Mouse (Mus musculus) myocyte (in vitro differentiated cells): ENCODE data around the gene Rsad1. TPM values are rescaled to one million over a fixed set of nuclear protein-coding genes. Genes with fewer than 3 reads are reported as not detected.
A peak's percentile ranks its signal among the peaks of the same experiment; 100 is the strongest.

Experiments
- H3K27me3 ChIP-seq: one replicate; pipeline ENCODE4 v1.6.1; 2011; ENCODE audit not compliant: control insufficient read depth, insufficient read depth, insufficient read length
- H3K36me3 ChIP-seq: one replicate; pipeline ENCODE4 v1.6.1; 2011; ENCODE audit not compliant: control insufficient read depth, insufficient read depth
- H3K4me2 ChIP-seq: one replicate; pipeline ENCODE4 v1.6.1; 2011; ENCODE audit warnings: low read depth, control low read depth
- H3K4me3 ChIP-seq: one replicate; pipeline ENCODE4 v1.5.1; 2011; ENCODE audit warnings: mild to moderate bottlenecking, control low read depth, moderate library complexity
- H3K79me2 ChIP-seq: one replicate; pipeline ENCODE4 v1.6.1; 2011; ENCODE audit not compliant: control insufficient read depth, insufficient read depth
- H3ac ChIP-seq: one replicate; pipeline ENCODE4 v1.6.1; 2011; ENCODE audit not compliant: control insufficient read depth, insufficient read length
- CEBPB ChIP-seq: IDR thresholded peaks from 2 replicates; pipeline ENCODE4 v1.6.1; 2011; ENCODE audit warnings: mild to moderate bottlenecking, moderate library complexity; ENCODE audit not compliant: poor library complexity, insufficient read depth, severe bottlenecking
- E2F4 ChIP-seq: IDR thresholded peaks from one replicate; pipeline ENCODE4 v1.6.1; 2011; ENCODE audit warnings: mild to moderate bottlenecking, control low read depth, moderate library complexity; ENCODE audit not compliant: insufficient read depth
- MAX ChIP-seq: IDR thresholded peaks from one replicate; pipeline ENCODE4 v1.6.1; 2011; ENCODE audit warnings: low read depth, mild to moderate bottlenecking, control low read depth
- MYOD1 ChIP-seq, 3 experiments: IDR thresholded peaks; one replicate each; pipeline ENCODE4 v1.6.1; 2011; ENCODE audit warnings: control low read depth in 2 of 3, low read depth in 2 of 3, mild to moderate bottlenecking in 2 of 3, moderate library complexity in 1 of 3; ENCODE audit not compliant: insufficient read length in 2 of 3, control insufficient read depth in 1 of 3
- MYOG ChIP-seq, 3 experiments: IDR thresholded peaks; one replicate each; pipeline ENCODE4 v1.6.1; 2011; ENCODE audit warnings: control low read depth in 2 of 3, low read depth in 2 of 3, mild to moderate bottlenecking in 2 of 3; ENCODE audit not compliant: insufficient read length in 2 of 3, control insufficient read depth in 1 of 3, insufficient read depth in 1 of 3
- POLR2A ChIP-seq: IDR thresholded peaks from one replicate; pipeline ENCODE4 v1.6.1; 2011; ENCODE audit warnings: low read depth, mild to moderate bottlenecking, control low read depth, moderate library complexity; ENCODE audit not compliant: insufficient read length
- POLR2AphosphoS2 ChIP-seq: IDR thresholded peaks from one replicate; pipeline ENCODE4 v1.6.1; 2011; ENCODE audit warnings: low read depth, control low read depth; ENCODE audit not compliant: insufficient read length
- REST ChIP-seq: IDR thresholded peaks from one replicate; pipeline ENCODE4 v1.6.1; 2011; ENCODE audit warnings: mild to moderate bottlenecking, control low read depth, moderate library complexity; ENCODE audit not compliant: insufficient read depth, insufficient read length
- SRF ChIP-seq: IDR thresholded peaks from one replicate; pipeline ENCODE4 v1.6.1; 2011; ENCODE audit warnings: low read depth; ENCODE audit not compliant: control insufficient read depth, insufficient read length
- TCF12 ChIP-seq: IDR thresholded peaks from one replicate; pipeline ENCODE4 v1.6.1; 2011; ENCODE audit warnings: mild to moderate bottlenecking, control low read depth; ENCODE audit not compliant: poor library complexity, insufficient read depth, severe bottlenecking
- TCF3 ChIP-seq: IDR thresholded peaks from one replicate; pipeline ENCODE4 v1.6.1; 2011; ENCODE audit warnings: low read depth, control low read depth; ENCODE audit not compliant: insufficient read length
- USF1 ChIP-seq: IDR thresholded peaks from one replicate; pipeline ENCODE4 v1.6.1; 2011; ENCODE audit warnings: low read depth, mild to moderate bottlenecking, control low read depth, moderate library complexity
- polyA plus RNA-seq: library from polyadenylated mRNA; unstranded; fragments of >200 nt; fragmentation: generic; extraction: Trizol; gene quantifications from one replicate; pipeline ENCODE4 v1.2.1, GENCODE M21; 2012; ENCODE audit warnings: missing spikeins

Gene Rsad1
- polyA plus RNA-seq, 1 experiment: 3.7 TPM

DNA sequence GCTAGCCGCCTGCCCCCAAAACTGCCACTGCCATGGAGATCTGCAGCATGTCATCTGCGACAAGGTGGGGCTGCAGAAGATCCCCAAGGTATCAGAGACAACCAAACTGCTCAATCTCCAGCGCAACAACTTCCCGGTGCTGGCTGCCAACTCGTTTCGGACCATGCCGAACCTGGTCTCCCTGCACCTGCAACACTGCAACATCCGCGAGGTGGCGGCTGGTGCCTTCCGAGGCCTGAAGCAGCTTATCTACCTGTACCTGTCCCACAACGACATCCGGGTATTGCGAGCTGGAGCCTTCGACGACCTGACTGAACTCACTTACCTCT, 16.1 kb upstream of the Rsad1 start:
- Histone ChIP-seq H3K79me2 (no peaks in the 10 kb centered on the region), H3ac (no peak overlapping the region), H3K4me2 (no peak overlapping the region), H3K27me3 (no peaks in the 10 kb centered on the region), H3K4me3 (no peak overlapping the region), H3K36me3 (no peaks in the 10 kb centered on the region)
- TF ChIP-seq CEBPB (no peak), SRF (no peak), TCF12 (no peak), E2F4 (no peak), POLR2AphosphoS2 (no peak), TCF3 (no peak), MYOG (IDR thresholded peaks at IDR 0.05; ENCODE audit: control insufficient read depth in 1 of 3, insufficient read depth in 1 of 3, insufficient read length in 2 of 3, low read depth in 2 of 3) (no peak), MYOD1 (IDR thresholded peaks at IDR 0.05; ENCODE audit: control insufficient read depth in 1 of 3, insufficient read length in 2 of 3, low read depth in 2 of 3) (no peak), REST (no peak), POLR2A (no peak), MAX (no peak), USF1 (no peak)

DNA sequence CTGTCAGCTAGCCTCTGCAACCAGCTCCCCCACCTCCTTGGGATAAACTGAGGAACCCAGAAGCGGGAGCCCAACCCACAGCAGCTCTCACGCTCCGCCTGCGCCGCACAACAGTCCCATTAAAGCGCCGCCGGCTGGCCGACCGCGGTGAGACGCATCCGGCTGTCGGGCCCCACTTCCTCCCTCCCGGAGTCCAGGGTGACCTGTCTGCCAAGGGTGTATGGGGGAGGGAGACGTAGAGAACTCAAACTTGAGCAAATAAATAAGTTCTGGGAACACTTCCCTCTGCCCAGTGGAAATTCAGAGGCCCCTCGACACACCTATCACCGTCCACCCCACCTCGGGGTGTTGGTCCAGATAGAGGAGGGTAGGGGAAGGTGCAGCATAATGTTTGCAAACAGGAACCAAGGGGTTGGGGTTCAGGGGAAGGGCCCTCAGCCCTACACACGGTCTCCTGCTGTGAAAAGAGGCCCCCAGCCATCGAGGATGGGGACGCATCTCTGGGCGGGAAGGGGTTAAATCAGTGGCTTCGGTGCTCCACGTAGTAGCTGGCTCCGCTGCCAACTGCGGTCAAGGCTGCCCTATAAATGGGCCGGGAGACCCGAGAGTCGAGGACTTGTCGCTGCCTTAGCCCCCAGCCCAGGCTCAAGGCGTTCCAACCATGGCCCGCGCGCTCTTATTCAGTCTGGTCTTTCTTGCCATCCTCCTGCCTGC, 15.5 kb upstream of the Rsad1 start, which contains the start of gene Chad:
Gene Chad (plus strand): TSS at position 611 of the 714 bp plus-strand sequence.
- no peak within 1 kb of the TSS for H3K4me3 ChIP-seq
- H3K79me2 ChIP-seq: no peaks in the 10 kb centered on the region
- H3K27me3 ChIP-seq: no peaks in the 10 kb centered on the region
- H3ac ChIP-seq: no peak within 1 kb of the TSS
- H3K36me3 ChIP-seq: no peaks in the 10 kb centered on the region
- TF ChIP-seq POLR2A (no peak), USF1 (no peak), MYOG (IDR thresholded peaks at IDR 0.05; ENCODE audit: control insufficient read depth in 1 of 3, insufficient read depth in 1 of 3, insufficient read length in 2 of 3, low read depth in 2 of 3) (no peak), CEBPB (no peak), MAX (no peak), REST (no peak), E2F4 (no peak), MYOD1 (IDR thresholded peaks at IDR 0.05; ENCODE audit: control insufficient read depth in 1 of 3, insufficient read length in 2 of 3, low read depth in 2 of 3) (no peak), POLR2AphosphoS2 (no peak)
- no peak within 1 kb of the TSS for H3K4me2 ChIP-seq

DNA sequence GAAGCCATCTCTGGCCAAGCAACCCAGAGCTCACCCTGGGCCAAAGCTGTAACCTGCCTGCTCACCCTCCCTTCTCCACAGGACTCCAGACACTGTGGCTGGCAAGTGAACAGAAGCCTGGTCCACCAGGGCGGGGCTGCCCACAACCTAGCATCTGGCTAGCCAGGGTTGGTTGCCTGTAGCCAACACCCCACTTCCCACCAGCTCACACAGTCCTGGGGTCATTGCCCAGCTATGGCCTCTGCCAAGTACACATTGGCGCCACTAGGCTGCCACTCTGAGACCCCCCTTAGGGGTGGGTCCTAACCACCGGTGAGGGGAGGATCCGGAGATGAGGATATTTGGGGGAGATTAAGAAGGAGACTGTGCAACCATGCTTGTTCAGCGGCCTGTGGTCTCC, 14.8 kb upstream of the Rsad1 start:
- Histone ChIP-seq H3ac (no peak overlapping the region), H3K4me2 (no peak overlapping the region), H3K79me2 (no peaks in the 10 kb centered on the region), H3K27me3 (no peaks in the 10 kb centered on the region), H3K36me3 (no peaks in the 10 kb centered on the region), H3K4me3 (no peak overlapping the region)
- TF ChIP-seq TCF3: no peak
- no peak for TF ChIP-seq SRF
- TF ChIP-seq POLR2AphosphoS2: no peak
- no peak for TF ChIP-seq REST
- TF ChIP-seq MYOG (IDR thresholded peaks at IDR 0.05; ENCODE audit: control insufficient read depth in 1 of 3, insufficient read depth in 1 of 3, insufficient read length in 2 of 3, low read depth in 2 of 3): peak in 1 of 3 experiments; percentile 35
- no peak for TF ChIP-seq MAX
- no peak for TF ChIP-seq POLR2A
- peak in 1 of 3 experiments; percentile 30 for TF ChIP-seq MYOD1 (IDR thresholded peaks at IDR 0.05; ENCODE audit: control insufficient read depth in 1 of 3, insufficient read length in 2 of 3, low read depth in 2 of 3)
- TF ChIP-seq E2F4: no peak
- TF ChIP-seq CEBPB: no peak

DNA sequence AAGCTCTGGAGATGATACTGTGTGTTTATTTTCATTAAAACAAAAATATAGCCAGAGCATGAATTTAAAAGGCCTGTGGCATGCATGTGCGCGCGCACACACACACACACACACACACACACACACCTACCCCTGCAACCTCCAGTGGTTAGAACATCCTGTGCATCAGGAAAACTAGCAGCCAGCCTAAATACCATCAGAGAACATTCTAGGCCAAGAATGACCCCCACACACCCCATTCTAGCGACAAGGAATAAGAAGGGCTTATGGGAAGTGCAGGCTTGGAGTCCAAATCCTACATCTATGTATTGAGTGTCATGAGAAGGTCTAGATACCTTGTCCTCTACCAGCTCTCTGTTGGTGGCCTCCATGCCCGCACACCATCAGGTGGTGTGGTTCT, 14.3 kb upstream of the Rsad1 start:
- Histone ChIP-seq H3K4me3 (no peak overlapping the region), H3K79me2 (no peaks in the 10 kb centered on the region), H3K4me2 (no peak overlapping the region), H3K27me3 (no peaks in the 10 kb centered on the region), H3K36me3 (no peaks in the 10 kb centered on the region), H3ac (no peak overlapping the region)
- TF ChIP-seq MAX (no peak), TCF12 (no peak), TCF3 (no peak), CEBPB (no peak)

DNA sequence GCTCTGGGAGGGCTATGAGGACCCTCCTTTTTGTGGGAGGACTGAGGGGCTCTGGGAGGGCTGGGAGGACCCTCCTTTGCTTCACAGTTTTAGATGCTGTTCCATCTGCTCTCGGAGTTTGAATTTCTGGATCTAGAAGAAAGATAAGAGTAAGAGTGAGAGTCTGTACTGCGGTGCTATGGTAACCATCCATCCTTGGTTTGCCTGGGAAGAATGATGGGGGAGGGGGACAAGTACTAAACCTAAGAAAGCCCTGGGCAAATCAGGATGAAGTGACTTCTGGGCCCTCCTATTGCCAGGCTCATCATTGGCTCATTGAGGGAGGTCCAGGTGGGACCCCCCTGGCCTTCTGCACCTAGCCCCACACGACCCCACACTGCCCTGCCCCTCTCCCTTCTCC, 9.2 kb upstream of the Rsad1 start:
- Histone ChIP-seq H3K4me2 (no peak overlapping the region), H3K79me2 (no peaks in the 10 kb centered on the region), H3K4me3 (no peak overlapping the region), H3K27me3 (no peaks in the 10 kb centered on the region), H3K36me3 (no peaks in the 10 kb centered on the region), H3ac (no peak overlapping the region)
- TF ChIP-seq MYOG (IDR thresholded peaks at IDR 0.05; ENCODE audit: control insufficient read depth in 1 of 3, insufficient read depth in 1 of 3, insufficient read length in 2 of 3, low read depth in 2 of 3) (no peak), MAX (no peak), TCF3 (no peak), E2F4 (no peak), CEBPB (no peak), REST (no peak), POLR2A (no peak), POLR2AphosphoS2 (no peak), MYOD1 (IDR thresholded peaks at IDR 0.05; ENCODE audit: control insufficient read depth in 1 of 3, insufficient read length in 2 of 3, low read depth in 2 of 3) (no peak), TCF12 (no peak)
